Mouse (Mus musculus) thymus, adult 2 months (tissue): ENCODE results near the gene Lsg1.

Source experiments
- CTCF ChIP-seq: fragments of 200-500 bp; IDR thresholded peaks from 2 replicates; pipeline ENCODE4 v1.5.1; 2012; ENCODE audit warnings: mild to moderate bottlenecking, control low read depth, low read length, moderate library complexity, borderline replicate concordance; ENCODE audit not compliant: control insufficient read depth, poor library complexity, insufficient read depth; ENCODE audit errors: extremely low read depth
- POLR2A ChIP-seq: fragments of 200-500 bp; IDR thresholded peaks from 2 replicates; pipeline ENCODE4 v1.6.1; 2012; ENCODE audit warnings: mild to moderate bottlenecking, low read length, control low read depth, moderate library complexity; ENCODE audit not compliant: control insufficient read depth, poor library complexity, insufficient read depth; ENCODE audit errors: extremely low read depth

- no peak for TF ChIP-seq CTCF
- no peak for TF ChIP-seq POLR2A
Measured at GRCm38 (mm10) chr16:30560601-30561000, 26.8 kb downstream of the Lsg1 start.
